Mouse (Mus musculus): ENCODE measurements around the gene Thoc6. TPM values are rescaled to one million over a fixed set of nuclear protein-coding genes. Genes with fewer than 3 reads are reported as not detected.
A peak's percentile ranks its signal among the peaks of the same experiment; 100 is the strongest.

Thoc6 gene
- polyA plus RNA-seq, 1 experiment, result 67.3 TPM

DNA sequence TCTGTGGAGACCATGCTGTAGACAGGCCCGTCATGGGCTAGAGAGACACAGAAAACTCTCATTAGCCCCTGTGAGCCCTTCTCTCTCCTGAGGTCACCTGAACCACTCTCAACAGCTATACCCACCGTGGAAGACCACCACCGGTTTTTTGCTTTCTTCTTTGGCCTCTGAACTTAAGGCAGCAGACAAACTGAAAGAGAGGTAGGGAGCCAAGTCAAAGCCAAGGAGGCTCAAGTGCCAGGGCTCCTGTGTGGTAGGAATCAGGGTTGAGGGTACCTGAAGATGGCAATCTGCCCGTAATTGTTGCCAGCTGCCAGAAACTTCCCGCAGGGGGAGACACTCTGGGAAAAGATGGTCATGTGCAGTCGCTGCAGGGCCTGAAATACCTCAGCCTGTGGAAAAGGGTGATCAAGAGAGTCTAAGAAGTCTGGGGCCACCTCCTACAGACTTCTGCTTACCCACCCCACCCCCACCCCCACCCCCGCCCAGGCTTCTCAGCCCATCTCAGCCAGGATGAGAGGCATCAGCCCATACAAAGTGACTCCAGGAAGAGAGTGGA lies 3.1 kb downstream of the Thoc6 start:
- H3K4me1 ChIP-seq, result peaks cover 41% of the 10 kb centered on the region
- TF ChIP-seq GATA1 (IDR thresholded peaks at IDR 0.05; ENCODE audit: borderline replicate concordance, low read length) (no peak), FLI1 (IDR thresholded peaks at IDR 0.05; ENCODE audit: low read length) (no peak)
- no peaks in the 10 kb centered on the region for H3K27me3 ChIP-seq (replicated peaks)
- no peak overlapping the region for H3K4me3 ChIP-seq (replicated peaks)
- peaks cover 49% of the 10 kb centered on the region for H3K36me3 ChIP-seq (replicated peaks; ENCODE audit: low read length)
- H3K9me3 ChIP-seq, result no peaks in the 10 kb centered on the region

GRCm38 (mm10) chr17:23665511-23665910 lies 8.2 kb downstream of the Thoc6 start:
- no peak overlapping the region for H3K4me3 ChIP-seq (replicated peaks)
- H3K4me1 ChIP-seq, result peaks cover 22% of the 10 kb centered on the region
- H3K36me3 ChIP-seq (replicated peaks; ENCODE audit: low read length), result peaks cover 47% of the 10 kb centered on the region
- TF ChIP-seq GATA1 (IDR thresholded peaks at IDR 0.05; ENCODE audit: borderline replicate concordance, low read length) (no peak), FLI1 (IDR thresholded peaks at IDR 0.05; ENCODE audit: low read length) (no peak)
- no peaks in the 10 kb centered on the region for H3K9me3 ChIP-seq
- peaks cover 30% of the 10 kb centered on the region for H3K27me3 ChIP-seq (replicated peaks)

GRCm38 (mm10) chr17:23664556-23665021 lies 9.1 kb downstream of the Thoc6 start:
- H3K36me3 ChIP-seq (replicated peaks; ENCODE audit: low read length), result peaks cover 38% of the 10 kb centered on the region
- no peaks in the 10 kb centered on the region for H3K9me3 ChIP-seq
- TF ChIP-seq GATA1 (IDR thresholded peaks at IDR 0.05; ENCODE audit: borderline replicate concordance, low read length) (no peak), FLI1 (IDR thresholded peaks at IDR 0.05; ENCODE audit: low read length) (no peak)
- no peak overlapping the region for H3K4me3 ChIP-seq (replicated peaks)
- peaks cover 39% of the 10 kb centered on the region for H3K27me3 ChIP-seq (replicated peaks)
- peaks cover 26% of the 10 kb centered on the region for H3K4me1 ChIP-seq

DNA sequence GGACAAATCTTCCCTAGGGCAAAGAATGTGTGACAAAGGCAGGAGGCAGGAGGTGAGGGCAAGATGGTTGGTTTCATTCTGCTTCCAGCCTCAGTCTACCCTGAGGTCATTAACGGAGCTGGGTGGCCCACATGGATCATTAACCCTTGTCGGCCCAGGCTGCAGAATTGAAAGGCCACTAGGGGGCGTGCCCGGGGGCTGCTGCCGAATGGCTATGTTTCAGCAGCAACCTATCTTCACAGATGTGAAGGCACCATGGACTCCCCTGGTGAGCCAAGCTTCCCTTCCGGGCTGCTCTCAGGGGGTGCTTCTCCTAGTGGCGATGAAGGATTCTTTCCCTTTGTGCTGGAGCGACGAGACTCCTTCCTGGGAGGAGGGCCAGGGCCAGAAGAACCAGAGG lies 12.2 kb downstream of the Thoc6 start:
- TF ChIP-seq FLI1 (IDR thresholded peaks at IDR 0.05; ENCODE audit: low read length) (no peak), GATA1 (IDR thresholded peaks at IDR 0.05; ENCODE audit: borderline replicate concordance, low read length) (no peak)
- H3K27me3 ChIP-seq (replicated peaks), result peaks cover 59% of the 10 kb centered on the region
- H3K4me1 ChIP-seq, result peaks cover 26% of the 10 kb centered on the region
- peaks cover 7% of the 10 kb centered on the region for H3K36me3 ChIP-seq (replicated peaks; ENCODE audit: low read length)
- H3K9me3 ChIP-seq, result no peaks in the 10 kb centered on the region
- peak overlapping the region; percentile 73 for H3K4me3 ChIP-seq (replicated peaks)

DNA sequence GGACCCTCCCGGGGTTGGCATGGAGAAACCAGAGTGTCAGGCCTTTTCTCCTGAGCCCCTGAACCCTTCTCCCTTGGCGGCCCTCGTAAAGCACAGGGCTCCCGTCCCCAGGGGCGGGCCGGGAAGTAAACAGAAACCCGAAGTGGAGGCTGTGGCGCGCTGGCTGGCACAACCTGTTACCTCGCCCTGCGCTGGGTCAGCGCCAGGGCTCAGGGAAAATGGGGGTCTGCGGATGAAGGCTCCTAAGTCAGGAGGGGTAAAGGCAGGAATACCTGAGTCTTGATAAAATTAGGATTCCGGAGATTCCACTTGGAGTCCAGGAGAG lies 12.8 kb downstream of the Thoc6 start:
- peak overlapping the region; percentile 83 for H3K4me3 ChIP-seq (replicated peaks)
- peaks cover 2% of the 10 kb centered on the region for H3K36me3 ChIP-seq (replicated peaks; ENCODE audit: low read length)
- H3K4me1 ChIP-seq, result peaks cover 26% of the 10 kb centered on the region
- H3K27me3 ChIP-seq (replicated peaks), result peaks cover 64% of the 10 kb centered on the region
- H3K9me3 ChIP-seq, result no peaks in the 10 kb centered on the region
- TF ChIP-seq GATA1 (IDR thresholded peaks at IDR 0.05; ENCODE audit: borderline replicate concordance, low read length) (no peak), FLI1 (IDR thresholded peaks at IDR 0.05; ENCODE audit: low read length) (no peak)

GRCm38 (mm10) chr17:23660117-23660875 lies 13.4 kb downstream of the Thoc6 start, which contains the start of gene Bicdl2:
TSS of gene Bicdl2 (plus strand) at chr17:23660506.
- Histone ChIP-seq H3K4me3 (replicated peaks) (peak within 1 kb of the TSS; percentile 83), H3K9me3 (no peaks in the 10 kb centered on the region), H3K4me1 (peaks cover 26% of the 10 kb centered on the region), H3K36me3 (replicated peaks; ENCODE audit: low read length) (no peaks in the 10 kb centered on the region), H3K27me3 (replicated peaks) (peaks cover 69% of the 10 kb centered on the region)
- no peak for TF ChIP-seq GATA1 (IDR thresholded peaks at IDR 0.05; ENCODE audit: borderline replicate concordance, low read length)
- TF ChIP-seq FLI1 (IDR thresholded peaks at IDR 0.05; ENCODE audit: low read length), result no peak

- Histone ChIP-seq H3K9me3 (no peaks in the 10 kb centered on the region), H3K36me3 (replicated peaks; ENCODE audit: low read length) (no peaks in the 10 kb centered on the region), H3K4me3 (replicated peaks) (no peak overlapping the region), H3K4me1 (peaks cover 19% of the 10 kb centered on the region), H3K27me3 (replicated peaks) (peaks cover 77% of the 10 kb centered on the region)
- TF ChIP-seq FLI1 (IDR thresholded peaks at IDR 0.05; ENCODE audit: low read length), result no peak
- no peak for TF ChIP-seq GATA1 (IDR thresholded peaks at IDR 0.05; ENCODE audit: borderline replicate concordance, low read length)
Observed at GRCm38 (mm10) chr17:23658450-23658849, 15.2 kb downstream of the Thoc6 start.

- TF ChIP-seq GATA1 (IDR thresholded peaks at IDR 0.05; ENCODE audit: borderline replicate concordance, low read length) (no peak), FLI1 (IDR thresholded peaks at IDR 0.05; ENCODE audit: low read length) (no peak)
- no peaks in the 10 kb centered on the region for H3K36me3 ChIP-seq (replicated peaks; ENCODE audit: low read length)
- no peaks in the 10 kb centered on the region for H3K4me1 ChIP-seq
- H3K27me3 ChIP-seq (replicated peaks), result peaks cover 46% of the 10 kb centered on the region
- no peak overlapping the region for H3K4me3 ChIP-seq (replicated peaks)
- no peaks in the 10 kb centered on the region for H3K9me3 ChIP-seq
Observed at GRCm38 (mm10) chr17:23654410-23654809, 19.3 kb downstream of the Thoc6 start.

GRCm38 (mm10) chr17:23654001-23654400 lies 19.7 kb downstream of the Thoc6 start:
- TF ChIP-seq GATA1 (IDR thresholded peaks at IDR 0.05; ENCODE audit: borderline replicate concordance, low read length) (no peak), FLI1 (IDR thresholded peaks at IDR 0.05; ENCODE audit: low read length) (no peak)
- no peaks in the 10 kb centered on the region for H3K36me3 ChIP-seq (replicated peaks; ENCODE audit: low read length)

DNA sequence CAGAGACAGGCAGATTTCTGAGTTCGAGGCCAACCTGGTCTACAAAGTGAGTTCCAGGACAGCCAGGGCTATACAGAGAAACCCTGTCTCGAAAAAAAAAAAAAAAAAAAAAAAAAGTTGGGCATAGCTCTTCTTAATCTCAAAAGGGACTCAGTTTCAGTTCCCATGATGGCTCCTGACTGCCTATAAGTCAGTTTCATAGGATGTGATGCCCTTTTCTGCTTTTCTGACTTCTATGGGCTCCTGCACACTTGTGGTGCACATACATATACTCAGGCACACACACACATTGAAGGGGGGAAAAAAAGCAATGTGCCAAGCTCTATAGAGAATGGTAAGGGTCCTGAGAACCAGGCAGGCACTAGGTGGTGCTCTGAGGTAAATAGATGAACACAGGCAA lies 20.4 kb downstream of the Thoc6 start:
- Histone ChIP-seq H3K9me3 (no peaks in the 10 kb centered on the region), H3K36me3 (replicated peaks; ENCODE audit: low read length) (no peaks in the 10 kb centered on the region), H3K27me3 (replicated peaks) (peaks cover 43% of the 10 kb centered on the region), H3K4me3 (replicated peaks) (no peak overlapping the region), H3K4me1 (no peaks in the 10 kb centered on the region)
- no peak for TF ChIP-seq FLI1 (IDR thresholded peaks at IDR 0.05; ENCODE audit: low read length)
- no peak for TF ChIP-seq GATA1 (IDR thresholded peaks at IDR 0.05; ENCODE audit: borderline replicate concordance, low read length)

More at GRCm38 (mm10) chr17:23654001-23654400, 19.7 kb downstream of the Thoc6 start:
- H3K4me3 ChIP-seq (replicated peaks), result no peak overlapping the region
- no peaks in the 10 kb centered on the region for H3K9me3 ChIP-seq
- no peaks in the 10 kb centered on the region for H3K4me1 ChIP-seq
- peaks cover 46% of the 10 kb centered on the region for H3K27me3 ChIP-seq (replicated peaks)

All from megakaryocyte, embryonic 14.5 days (primary cell).